Mouse (Mus musculus) embryonic facial prominence, embryonic 11.5 days (tissue): ENCODE measurements around the gene Nrm. TPM values are rescaled to one million over a fixed set of nuclear protein-coding genes. Genes with fewer than 3 reads are reported as not detected.

ENCODE experiments used
- ATAC-seq: fragments of 200-750 bp; cut with Nextera tagmentation; replicated peaks from 2 replicates; pipeline ENCODE4 v1.8.0; 2017; ENCODE audit warnings: low read depth; ENCODE audit not compliant: insufficient number of reproducible peaks, low FRiP score, low TSS enrichment
- DNase-seq: peaks from one replicate; pipeline ENCODE4 v3.0.0-alpha.2; 2015; ENCODE audit warnings: low spot score
- H3K27ac ChIP-seq: fragments of 300-500 bp; sonication (generic); replicated peaks from 2 replicates; pipeline ENCODE4 v1.5.1; 2014; ENCODE audit warnings: mild to moderate bottlenecking, low read depth, low read length, control low read depth
- H3K27me3 ChIP-seq: fragments of 300-500 bp; sonication (generic); 2 replicates; pipeline ENCODE4 v1.6.1; 2014; ENCODE audit warnings: mild to moderate bottlenecking, low read length, moderate library complexity, mixed read lengths; ENCODE audit not compliant: control insufficient read depth, insufficient read depth
- H3K36me3 ChIP-seq: fragments of 300-500 bp; sonication (generic); replicated peaks from 2 replicates; pipeline ENCODE4 v1.6.1; 2014; ENCODE audit warnings: low read depth, mild to moderate bottlenecking, low read length, moderate library complexity, mixed read lengths; ENCODE audit not compliant: control insufficient read depth, insufficient read depth
- H3K4me1 ChIP-seq: fragments of 300-500 bp; sonication (generic); 2 replicates; pipeline ENCODE4 v1.6.1; 2014; ENCODE audit warnings: low read length, mixed read lengths; ENCODE audit not compliant: control insufficient read depth, insufficient read depth
- H3K4me2 ChIP-seq: fragments of 300-500 bp; sonication (generic); 2 replicates; pipeline ENCODE4 v1.6.1; 2014; ENCODE audit warnings: low read depth, mild to moderate bottlenecking, control low read depth, low read length, moderate library complexity
- H3K4me3 ChIP-seq: fragments of 300-500 bp; sonication (generic); 2 replicates; pipeline ENCODE4 v1.5.1; 2014; ENCODE audit warnings: low read depth, low read length, control low read depth
- H3K9ac ChIP-seq: fragments of 300-500 bp; sonication (generic); replicated peaks from 2 replicates; pipeline ENCODE4 v1.6.1; 2014; ENCODE audit warnings: mild to moderate bottlenecking, control low read depth, low read length
- H3K9me3 ChIP-seq: fragments of 300-500 bp; sonication (generic); replicated peaks from 2 replicates; pipeline ENCODE4 v1.6.1; 2016; ENCODE audit warnings: mild to moderate bottlenecking, low read length, inconsistent platforms, mixed read lengths; ENCODE audit not compliant: control insufficient read depth
- WGBS: fragments of 180-500 bp; shearing (Covaris S2); extraction: QIAGEN DNeasy Blood & Tissue Kit; methylation state at CpG from one replicate; pipeline ENCODE4 v1.1.7; 2014; 5-methylcytosine and 5-hydroxymethylcytosine counted together
- polyA plus RNA-seq: library from polyadenylated mRNA; unstranded; fragments of >200 nt; fragmentation: Nextera tagmentation; extraction: Ambion mirVana; gene quantifications from 2 replicates; pipeline ENCODE4 v1.2.1, GENCODE M21; 2014

Nrm gene
- polyA plus RNA-seq, 1 experiment from 2014 or later, result 48.8 TPM

DNA sequence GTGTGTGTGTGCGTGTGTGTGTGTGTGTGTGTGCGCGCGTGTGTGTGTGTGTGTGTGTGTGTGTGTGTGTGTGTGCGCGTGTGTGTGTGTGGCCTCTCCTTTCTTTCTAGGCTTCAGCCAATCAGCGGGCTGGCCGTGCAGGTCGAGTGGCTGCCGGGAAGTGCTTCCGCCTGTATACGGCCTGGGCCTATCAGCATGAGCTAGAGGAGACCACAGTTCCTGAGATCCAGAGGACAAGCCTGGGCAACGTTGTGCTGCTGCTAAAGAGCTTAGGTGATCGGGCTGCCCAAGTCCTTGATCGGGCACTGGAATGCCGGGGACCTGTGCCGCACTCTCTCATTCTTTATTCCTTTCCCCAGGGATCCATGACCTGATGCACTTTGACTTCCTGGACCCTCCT, 26.6 kb downstream of the Nrm start:
- Histone ChIP-seq H3K27me3 (no peaks in the 10 kb centered on the region), H3K4me3 (no peak overlapping the region), H3K4me2 (no peak overlapping the region), H3K9me3 (no peaks in the 10 kb centered on the region), H3K36me3 (peaks cover 19% of the 10 kb centered on the region), H3K27ac (no peak overlapping the region), H3K4me1 (no peaks in the 10 kb centered on the region), H3K9ac (no peak overlapping the region)
- WGBS, result 87% methylated on average over 13 of the region's 17 CpGs
- DNase-seq (no peak), ATAC-seq (no peak)

DNA sequence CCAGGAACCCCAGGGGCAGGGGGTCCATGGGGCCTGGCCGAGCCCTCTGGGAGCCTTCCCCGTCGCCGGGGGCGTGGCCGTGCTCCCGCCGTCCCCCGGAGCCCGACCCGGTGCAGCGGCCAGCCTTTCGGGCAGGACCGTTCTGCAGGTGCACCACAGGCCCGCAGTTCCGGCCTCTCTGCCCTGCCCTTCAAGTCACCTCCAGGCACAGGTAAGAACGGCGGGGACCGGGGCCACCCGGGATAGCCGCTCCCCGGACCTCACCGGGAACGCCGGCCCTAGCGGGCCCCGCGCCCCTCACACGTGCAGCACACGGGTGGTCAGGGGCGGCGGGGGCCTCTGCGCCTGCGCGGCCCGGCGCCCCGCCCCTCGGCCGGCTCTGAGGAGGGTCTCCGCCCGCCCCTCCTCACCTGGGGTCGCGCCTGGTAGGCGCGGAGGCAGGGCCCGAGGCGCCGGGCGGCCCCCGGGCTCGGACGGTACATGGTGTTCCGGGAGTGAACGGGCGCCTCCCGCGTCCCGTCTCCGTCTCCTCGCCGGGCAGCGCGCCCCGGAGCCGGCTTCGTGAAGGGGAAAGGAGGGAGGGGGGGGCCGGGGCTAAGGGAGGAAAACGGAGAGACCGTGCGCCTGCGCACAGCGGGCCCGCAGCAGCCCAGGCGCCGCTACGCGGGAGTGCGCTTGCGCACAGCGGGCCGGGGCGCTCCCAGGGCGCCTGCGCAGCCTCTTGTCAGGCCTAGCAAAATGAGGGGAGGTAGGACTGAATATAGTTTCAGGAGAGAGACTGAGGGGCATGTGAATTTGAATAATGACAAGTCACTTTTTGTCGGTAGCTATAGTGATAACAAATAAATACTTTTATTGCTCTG, 35.9 kb downstream of the Nrm start, which contains the start of gene 2310061I04Rik:
Gene 2310061I04Rik, minus strand, starts transcription at position 651 of the 863 bp plus-strand sequence.
- H3K36me3 ChIP-seq, result peaks cover 7% of the 10 kb centered on the region

GRCm38 (mm10) chr17:35897644-35898573, 36.8 kb downstream of the Nrm start:
- Histone ChIP-seq H3K4me1 (no peaks in the 10 kb centered on the region; the same call in 1 of the 2 replicates), H3K27ac (no peak overlapping the region), H3K9ac (peak overlapping the region; percentile 39; the same call in 1 of the 2 replicates), H3K27me3 (no peaks in the 10 kb centered on the region), H3K9me3 (no peaks in the 10 kb centered on the region), H3K4me3 (no peak overlapping the region), H3K36me3 (peaks cover 4% of the 10 kb centered on the region), H3K4me2 (peak overlapping the region; percentile 20)
- peak; percentile 21; the same call in 1 of the 2 replicates for ATAC-seq
- no peak for DNase-seq
- WGBS, result 44% methylated on average over 23 of the region's 23 CpGs

More for the DNA sequence above, 35.9 kb downstream of the Nrm start, which contains the start of gene 2310061I04Rik:
- WGBS, result under 1% methylated on average over 76 of the region's 86 CpGs
- Histone ChIP-seq H3K4me1 (no peaks in the 10 kb centered on the region; the same call in 1 of the 2 replicates), H3K4me3 (peak within 1 kb of the TSS; percentile 70), H3K9ac (peak within 1 kb of the TSS; percentile 74), H3K4me2 (peak within 1 kb of the TSS; percentile 94), H3K27ac (peak within 1 kb of the TSS; percentile 61; the same call in 1 of the 2 replicates), H3K27me3 (no peaks in the 10 kb centered on the region), H3K9me3 (no peaks in the 10 kb centered on the region)
- ATAC-seq (peak; percentile 91), DNase-seq (peak; percentile 94)

GRCm38 (mm10) chr17:35900636-35901035, 39.5 kb downstream of the Nrm start:
- peaks cover 2% of the 10 kb centered on the region for H3K36me3 ChIP-seq
- ATAC-seq, result no peak
- no peak overlapping the region for H3K4me3 ChIP-seq
- H3K4me1 ChIP-seq, result no peaks in the 10 kb centered on the region; the same call in 1 of the 2 replicates
- no peak overlapping the region for H3K9ac ChIP-seq
- H3K27ac ChIP-seq, result no peak overlapping the region
- no peaks in the 10 kb centered on the region for H3K27me3 ChIP-seq
- H3K9me3 ChIP-seq, result no peaks in the 10 kb centered on the region
- no peak overlapping the region for H3K4me2 ChIP-seq
- DNase-seq, result no peak
- 84% methylated on average over 3 of the region's 3 CpGs for WGBS

DNA sequence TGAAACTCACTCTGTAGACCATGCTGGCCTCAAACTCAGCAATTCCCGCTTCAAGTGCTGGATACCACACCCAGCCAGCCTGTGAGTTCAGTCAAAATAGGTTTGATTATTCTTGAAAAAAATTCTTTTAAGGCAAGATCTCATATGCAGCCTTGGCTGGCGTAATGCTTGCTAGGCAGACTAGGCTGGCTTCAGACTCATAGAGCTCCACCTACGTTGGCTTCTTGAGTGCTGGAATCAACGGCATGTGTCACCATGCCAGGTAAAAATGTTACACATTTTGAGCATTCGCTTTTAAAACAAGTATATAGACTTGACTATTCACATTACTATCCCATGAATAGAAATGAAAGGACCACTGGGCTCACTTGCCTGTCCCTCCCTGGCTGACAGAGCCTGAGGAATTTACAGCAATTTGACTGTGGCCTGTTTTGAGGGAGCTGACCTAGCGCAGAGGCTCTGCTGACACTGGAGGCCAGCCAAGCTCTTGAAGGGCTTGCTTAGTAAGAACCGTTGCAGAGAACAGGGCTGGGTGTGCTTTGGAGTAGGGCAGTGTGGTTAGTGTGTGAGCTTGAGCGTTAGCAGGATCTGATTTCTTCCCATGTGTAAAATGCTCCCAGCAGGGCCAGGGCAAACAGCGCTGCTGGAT, 42.3 kb downstream of the Nrm start:
- WGBS, result 92% methylated on average over 9 of the region's 9 CpGs
- no peaks in the 10 kb centered on the region for H3K4me1 ChIP-seq
- DNase-seq (no peak), ATAC-seq (no peak)
- no peaks in the 10 kb centered on the region for H3K27me3 ChIP-seq
- H3K9me3 ChIP-seq, result no peaks in the 10 kb centered on the region
- no peak overlapping the region for H3K27ac ChIP-seq
- H3K4me3 ChIP-seq, result no peak overlapping the region
- H3K4me2 ChIP-seq, result no peak overlapping the region
- no peak overlapping the region for H3K9ac ChIP-seq
- H3K36me3 ChIP-seq, result peaks cover 2% of the 10 kb centered on the region

DNA sequence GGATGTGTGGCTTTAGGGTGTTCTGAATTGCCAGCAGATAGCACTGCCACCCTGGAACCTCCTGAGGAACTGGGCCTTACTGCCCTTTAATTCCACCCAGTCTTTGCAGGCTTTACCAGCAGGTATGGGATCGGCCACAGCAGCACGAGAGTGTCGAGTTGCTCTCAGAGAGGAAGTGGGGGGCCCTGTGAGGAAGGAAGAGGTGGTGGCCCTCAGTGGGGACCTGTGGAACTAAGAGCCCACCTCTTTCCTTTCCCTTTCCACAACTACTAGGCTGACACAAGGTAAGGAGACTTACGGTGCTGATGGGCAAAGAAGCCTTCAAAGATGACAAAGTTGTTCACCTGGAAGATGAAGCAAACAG, 42.9 kb downstream of the Nrm start:
- H3K27ac ChIP-seq, result no peak overlapping the region
- DNase-seq (no peak), ATAC-seq (no peak)
- H3K9me3 ChIP-seq, result no peaks in the 10 kb centered on the region
- H3K27me3 ChIP-seq, result no peaks in the 10 kb centered on the region
- H3K4me2 ChIP-seq, result no peak overlapping the region
- H3K4me1 ChIP-seq, result no peaks in the 10 kb centered on the region; the same call in 1 of the 2 replicates
- H3K36me3 ChIP-seq, result peaks cover 2% of the 10 kb centered on the region
- H3K4me3 ChIP-seq, result no peak overlapping the region
- H3K9ac ChIP-seq, result no peak overlapping the region
- WGBS, result 77% methylated on average over 4 of the region's 4 CpGs

DNA sequence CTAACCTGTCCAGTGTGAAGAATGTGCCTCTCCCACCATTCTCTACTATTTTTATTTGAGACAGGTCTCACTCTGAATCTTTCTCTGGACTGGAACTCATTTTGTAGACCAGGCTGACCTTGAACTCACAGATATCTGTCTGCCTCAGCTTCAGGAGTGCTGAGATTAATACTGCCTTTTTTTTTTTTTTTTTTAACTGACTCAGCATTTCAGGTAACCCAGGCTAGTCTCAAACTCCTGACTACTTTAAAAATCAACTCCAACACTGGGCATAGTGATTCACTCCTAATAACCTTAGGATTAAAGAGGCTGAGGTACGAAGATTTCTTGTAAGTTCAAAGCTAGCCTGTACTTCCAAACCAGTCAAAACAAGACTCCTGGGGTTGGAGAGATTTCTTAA, 44.5 kb downstream of the Nrm start:
- Histone ChIP-seq H3K4me2 (no peak overlapping the region), H3K4me3 (no peak overlapping the region), H3K4me1 (no peaks in the 10 kb centered on the region; the same call in 1 of the 2 replicates), H3K36me3 (no peaks in the 10 kb centered on the region; the same call in none of the 2 replicates), H3K27me3 (no peaks in the 10 kb centered on the region), H3K27ac (no peak overlapping the region), H3K9ac (no peak overlapping the region), H3K9me3 (no peaks in the 10 kb centered on the region)
- DNase-seq (no peak), ATAC-seq (no peak)
- 98% methylated on average over 1 of the region's 1 CpGs for WGBS
